ENCODE assay signal across 11 mouse cellular contexts in genomic region chr4:57889773-57890172, GRCm38 (mm10). TPM values are rescaled to one million over a fixed set of nuclear protein-coding genes. Genes with fewer than 3 reads are reported as not detected.
"Had no signal": no experiment of that assay in that cellular context is flagged by ENCODE, and none has a peak within 500 bp of the region (broad histone marks: within the 10 kb centered on the region; RNA-seq: fewer than 3 reads in every experiment).

No protein-coding gene starts in this region.

- DNase-seq: gastrocnemius, adult 2 months; gastrocnemius, postnatal 14 days; gastrocnemius, postnatal 36 days; heart, postnatal 14 days; heart, postnatal 36 days; kidney, adult 2 months; kidney, postnatal 14 days; kidney, postnatal 36 days; layer of hippocampus, adult 9-11 months; layer of hippocampus, postnatal 36 days; left cerebral cortex, postnatal 4 days had no signal

RNA-seq across cellular contexts. Expression of gene D630039A03Rik, which starts 26.3 kb away (rescaled TPM):
- total RNA-seq: gastrocnemius, postnatal 14 days; gastrocnemius, postnatal 36 days; left cerebral cortex, postnatal 4 days had no signal
